Mouse (Mus musculus) mature B cell (primary cell): ENCODE measurements around the gene Ckb.
"Not testable (repeated sequence)": the region's sequence is repeated elsewhere in the genome, so short reads cannot be mapped to it uniquely, and the experiment has no call there.

Source experiments
- in situ Hi-C: fragments of 300-500 bp; cut with MboI; formaldehyde crosslinking; loops from 2 replicates; pipeline ENCODE4 v1.14.3; 2019

Ckb gene

DNA sequence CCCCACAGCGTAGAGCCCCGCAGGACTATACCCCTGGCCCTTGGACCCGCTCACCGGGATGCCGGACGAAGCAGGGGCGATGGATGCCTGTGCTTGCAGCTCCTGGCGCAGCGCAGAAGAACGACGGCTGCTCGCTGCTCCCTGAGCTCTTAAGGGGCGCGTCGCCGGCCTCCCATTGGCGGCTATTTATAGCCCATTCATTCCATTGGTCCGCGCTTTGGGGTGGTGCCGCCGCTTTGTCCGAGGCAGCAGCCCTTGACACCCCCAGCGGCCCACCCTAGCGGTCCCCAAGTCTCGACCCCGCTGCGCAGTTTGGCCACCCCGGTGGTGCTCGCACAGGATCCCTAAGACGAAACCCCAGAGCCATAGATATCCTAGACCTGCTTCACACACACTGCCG lies at the start of gene Ckb:
Gene Ckb, minus strand, starts transcription at position 163 of the 400 bp plus-strand sequence.
- in situ Hi-C loops = no loop called here

DNA sequence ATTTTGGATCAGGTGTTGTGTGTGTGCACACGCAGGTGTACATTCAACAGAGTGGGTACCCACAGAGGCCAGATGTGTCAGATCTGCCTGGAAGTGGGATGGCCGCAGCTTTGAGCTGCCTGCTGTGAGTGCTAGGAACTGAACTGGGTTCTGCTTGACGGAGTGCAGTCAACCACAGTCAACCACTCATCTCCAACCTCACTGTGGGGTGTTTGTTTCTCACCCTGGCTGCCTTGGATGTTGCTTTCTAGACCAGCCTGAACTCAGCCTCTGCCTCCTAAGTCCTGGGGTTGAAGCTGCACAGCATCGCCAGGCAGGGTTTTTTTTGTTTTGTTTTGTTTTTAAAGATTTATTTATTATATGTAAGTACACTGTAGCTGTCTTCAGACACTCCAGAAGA lies 48.1 kb upstream of the Ckb start:
- in situ Hi-C loops = no loop called here

DNA sequence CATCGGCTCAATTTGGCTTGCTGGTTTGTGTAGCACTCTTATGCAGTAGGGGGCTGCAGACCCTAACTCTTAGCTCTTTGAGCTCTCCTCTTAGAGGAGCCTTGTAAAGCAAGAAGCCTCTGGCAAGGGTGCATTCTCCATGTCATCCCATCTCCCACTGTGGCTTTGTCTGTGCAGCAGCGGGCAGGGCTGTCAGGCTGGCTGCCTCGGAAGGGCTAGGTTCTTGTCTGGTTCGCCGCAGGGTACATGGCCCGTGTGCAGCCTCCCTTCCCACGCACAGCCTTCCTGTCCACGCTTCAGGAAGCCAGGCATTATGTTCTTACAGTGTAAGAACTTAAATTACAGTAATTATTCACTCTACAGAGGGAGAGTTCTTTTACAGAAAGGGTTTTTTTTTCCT lies 46.5 kb upstream of the Ckb start:
- in situ Hi-C loops = no loop called here

DNA sequence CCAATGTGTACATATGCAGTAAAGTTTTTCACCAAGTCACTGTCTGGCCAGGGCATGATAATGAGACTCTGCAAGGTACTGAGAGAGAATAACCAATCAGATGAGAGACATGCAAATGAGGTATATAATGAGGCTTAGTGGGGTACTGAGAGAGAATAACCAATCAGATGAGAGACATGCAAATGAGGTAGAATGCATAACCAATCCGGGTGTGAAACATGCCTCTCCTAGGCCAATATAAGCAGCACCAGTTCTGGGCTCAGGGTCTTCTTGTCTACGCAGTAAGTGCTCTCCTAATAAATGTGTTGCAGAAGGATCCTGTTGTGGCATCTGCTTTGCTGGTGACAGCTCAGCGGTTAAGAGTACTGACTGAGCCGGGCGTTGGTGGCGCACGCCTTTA lies 44.4 kb upstream of the Ckb start:
- in situ Hi-C loops = no loop called here

DNA sequence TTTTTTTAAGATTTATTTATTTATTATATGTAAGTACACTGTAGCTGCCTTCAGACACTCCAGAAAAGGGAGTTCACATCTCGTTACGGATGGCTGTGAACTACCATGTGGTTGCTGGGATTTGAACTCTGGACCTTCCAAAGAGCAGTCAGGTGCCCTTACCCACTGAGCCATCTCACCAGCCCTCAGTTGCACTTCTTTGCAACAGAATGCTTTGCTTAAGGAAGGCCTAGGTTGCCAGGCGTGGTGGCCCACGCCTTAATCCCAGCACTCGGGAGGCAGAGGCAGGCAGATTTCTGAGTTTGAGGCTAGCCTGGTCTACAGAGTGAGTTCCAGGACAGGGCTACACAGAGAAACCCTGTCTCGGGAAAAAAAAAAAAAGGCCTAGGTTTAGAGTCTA lies 41.7 kb upstream of the Ckb start:
- in situ Hi-C loops = not testable (repeated sequence)

DNA sequence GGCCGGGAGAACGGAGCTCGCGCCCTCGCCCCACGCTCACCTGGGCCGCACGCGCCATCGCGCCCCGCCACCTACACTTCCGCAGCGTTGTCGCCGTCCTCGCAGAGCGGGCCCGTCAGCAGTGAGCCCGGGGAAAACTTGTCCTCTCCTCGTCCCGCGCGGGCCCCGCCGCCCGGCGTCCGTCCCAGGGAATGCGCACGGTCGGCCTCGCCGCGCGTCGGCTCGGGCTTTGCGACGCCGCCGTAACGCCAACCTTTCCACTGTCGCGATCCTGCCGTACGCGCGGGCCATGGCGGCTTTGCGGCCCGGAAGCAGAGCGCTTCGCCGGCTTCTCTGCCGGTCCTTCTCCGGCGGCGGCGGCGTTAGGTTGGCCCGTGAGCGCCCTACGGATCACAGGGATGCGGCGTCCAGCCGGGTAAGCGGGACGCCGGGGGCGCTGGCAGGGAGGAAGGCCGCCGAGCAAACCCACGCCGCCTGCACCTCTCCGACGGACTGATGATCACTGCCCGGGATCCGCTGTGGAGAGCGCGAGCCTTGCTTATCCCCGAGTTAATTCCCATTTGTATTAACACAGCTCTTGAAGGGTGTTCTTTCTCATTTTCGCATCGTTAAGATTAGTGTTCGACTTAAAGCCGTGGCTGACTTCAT lies 41.0 kb upstream of the Ckb start, which contains the start of the genes Bag5 and Apopt1:
Gene Bag5, minus strand, starts transcription at position 254 of the 648 bp plus-strand sequence.
Gene Apopt1, plus strand, starts transcription at position 258 of the 648 bp plus-strand sequence.
- in situ Hi-C loops = no loop called here

DNA sequence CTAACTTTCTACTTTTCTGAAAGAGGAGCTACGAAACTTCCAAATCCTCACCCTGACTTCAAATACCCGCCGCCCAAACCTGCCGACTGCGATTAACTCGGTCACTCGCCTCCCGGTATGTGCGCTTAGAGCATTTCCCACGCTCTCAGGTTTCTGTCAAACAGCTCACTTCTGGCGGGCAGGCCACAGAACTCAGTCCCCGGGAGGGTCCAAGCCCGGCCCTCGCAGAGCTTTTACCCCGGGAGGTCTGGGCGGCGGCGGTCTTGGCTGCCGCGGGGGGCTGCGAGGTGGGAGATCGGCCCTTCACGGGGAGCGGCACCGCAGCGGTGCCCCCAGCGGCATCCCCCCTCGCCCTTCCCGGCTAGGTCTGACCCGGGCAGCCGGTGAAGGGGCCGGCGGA lies 40.3 kb upstream of the Ckb start:
- in situ Hi-C loops = no loop called here

DNA sequence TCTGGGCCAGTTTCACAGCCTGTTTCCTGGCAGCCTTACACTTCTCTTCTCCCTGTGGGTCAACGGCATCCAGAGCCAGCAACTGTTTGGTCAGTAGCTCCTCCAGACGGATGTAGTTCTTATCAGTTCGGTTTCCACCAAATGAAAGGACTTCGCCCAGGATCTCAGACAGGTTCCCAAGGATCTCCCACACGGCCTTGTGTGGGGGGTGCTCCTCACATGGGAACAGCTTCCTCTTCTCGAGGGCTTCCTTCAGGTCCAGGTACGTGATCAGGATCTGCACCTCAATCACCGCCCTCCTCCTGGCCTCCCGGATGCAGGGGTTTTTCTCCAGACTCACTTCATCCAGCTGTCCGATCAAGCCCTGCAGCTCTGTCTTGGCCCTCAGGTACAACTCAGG lies 38.0 kb upstream of the Ckb start:
- in situ Hi-C loops = no loop called here

DNA sequence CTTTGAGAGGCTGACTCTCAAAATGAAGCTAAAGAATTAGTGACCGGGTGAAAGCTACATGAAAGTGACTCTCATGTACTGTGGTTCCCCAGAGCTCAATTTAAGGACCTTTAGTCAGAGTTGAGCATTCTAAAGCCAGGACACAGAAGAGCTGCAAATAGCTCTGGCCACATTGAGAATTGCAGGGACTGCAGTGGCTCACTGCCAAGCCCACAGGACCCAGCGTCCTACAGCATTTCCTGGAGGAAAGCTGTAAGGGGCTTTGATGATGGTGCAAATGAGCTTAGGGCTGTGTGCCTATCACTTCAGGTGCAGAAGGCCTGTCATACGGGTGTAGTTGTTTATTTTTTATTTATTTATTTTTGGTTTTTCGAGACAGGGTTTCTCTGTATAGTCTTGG lies 36.0 kb upstream of the Ckb start:
- in situ Hi-C loops = no loop called here

DNA sequence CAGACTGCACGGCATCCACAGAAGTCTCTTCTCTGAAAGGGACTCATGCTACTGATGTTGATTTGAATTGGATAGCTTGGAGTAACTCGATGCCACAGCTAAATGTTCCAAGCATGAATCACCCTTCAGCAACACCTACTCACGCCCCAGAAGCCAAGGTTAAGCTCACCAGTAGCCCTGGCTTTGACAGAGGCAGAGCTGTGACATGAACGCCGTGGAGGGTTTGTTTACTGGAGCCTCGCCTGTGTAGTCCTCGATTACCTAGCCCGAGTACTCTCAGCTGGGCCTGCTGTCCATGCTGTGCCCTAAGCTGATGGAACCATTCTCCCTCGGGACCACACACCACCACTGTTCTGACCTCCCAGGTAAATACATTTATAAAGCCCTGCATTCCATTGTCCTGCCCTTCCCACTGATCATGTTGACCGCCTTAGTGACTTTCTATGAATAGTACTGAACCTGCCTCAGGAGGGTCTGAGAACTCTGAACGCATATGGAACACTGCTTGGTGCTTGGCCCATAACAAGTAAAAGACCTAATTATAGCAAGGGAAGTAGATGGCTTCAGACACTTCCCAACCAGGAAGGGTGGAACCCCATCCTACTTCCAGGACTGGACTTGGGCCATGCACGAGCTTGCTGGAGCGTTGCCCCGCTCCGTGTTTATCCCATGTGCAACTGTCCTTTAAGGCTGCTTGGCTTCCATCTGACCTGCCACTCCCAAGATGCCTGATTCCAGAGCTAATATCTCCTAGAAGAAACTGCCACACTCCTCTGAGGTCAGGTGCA lies 33.2 kb upstream of the Ckb start:
- in situ Hi-C loops = no loop called here

DNA sequence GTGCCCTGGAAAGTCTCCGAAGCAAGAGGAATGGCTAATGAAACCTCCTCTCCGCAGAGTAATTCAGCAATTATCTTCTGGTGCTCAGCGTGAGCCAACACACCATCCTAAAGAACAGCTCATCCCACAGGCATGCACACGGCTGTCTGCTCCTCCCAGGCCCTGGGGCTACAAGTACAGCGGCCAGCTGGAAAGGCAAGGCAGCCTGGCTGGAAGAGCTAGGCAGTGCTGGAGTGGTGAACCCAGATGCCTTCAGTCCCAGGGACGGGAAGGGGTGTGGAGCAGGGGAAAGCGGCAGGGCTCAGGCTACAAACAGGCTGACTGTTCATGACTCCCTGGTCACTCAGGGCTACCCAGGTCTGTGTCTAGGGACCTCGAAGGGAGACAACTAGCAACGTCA lies 32.5 kb upstream of the Ckb start:
- in situ Hi-C loops = no loop called here

DNA sequence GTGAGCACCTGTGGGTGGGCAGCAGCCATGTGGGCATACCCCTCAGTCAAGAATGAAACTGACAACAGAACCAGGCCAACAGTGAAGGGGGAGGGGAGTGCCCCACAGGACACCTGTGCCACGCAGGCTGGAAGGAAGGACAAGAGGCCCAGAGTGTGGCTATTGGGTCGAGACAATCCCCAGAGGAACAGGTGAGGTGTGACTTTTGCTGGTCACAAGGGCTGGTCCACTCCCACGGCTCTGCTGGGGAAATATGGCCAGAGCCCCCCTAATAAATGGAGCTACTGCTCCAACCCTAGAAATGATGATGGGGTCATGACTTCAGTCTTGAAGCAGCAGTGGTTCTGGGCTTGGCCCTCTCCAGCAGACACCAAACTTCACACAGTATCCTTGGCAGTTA lies 31.2 kb upstream of the Ckb start:
- in situ Hi-C loops = no loop called here

DNA sequence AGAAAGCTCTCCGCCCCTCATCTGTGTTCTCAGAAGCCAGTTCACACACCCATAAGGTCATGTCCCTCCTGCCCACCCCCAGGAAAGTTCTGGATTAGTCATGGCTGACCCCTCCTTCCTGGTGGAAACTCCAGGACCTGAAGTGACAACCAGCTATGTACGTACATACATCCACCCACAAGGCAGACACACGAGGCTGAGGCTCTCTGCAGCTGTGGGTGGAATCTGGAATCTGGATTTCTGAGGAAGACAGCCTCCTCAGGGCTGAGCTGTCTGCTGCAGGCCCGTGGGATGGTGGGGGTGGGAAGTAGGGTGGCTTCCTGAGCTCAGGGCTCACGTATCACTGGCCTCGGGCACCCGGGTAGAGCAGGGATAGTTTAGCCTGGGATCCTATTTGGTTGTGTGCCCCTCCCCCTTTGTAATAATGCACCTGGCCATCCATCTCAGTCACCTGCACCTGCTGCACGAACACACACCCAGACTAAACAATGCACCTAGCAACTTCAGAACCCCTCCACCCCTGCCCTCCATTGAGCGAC lies 28.9 kb upstream of the Ckb start:
- in situ Hi-C loops = no loop called here

DNA sequence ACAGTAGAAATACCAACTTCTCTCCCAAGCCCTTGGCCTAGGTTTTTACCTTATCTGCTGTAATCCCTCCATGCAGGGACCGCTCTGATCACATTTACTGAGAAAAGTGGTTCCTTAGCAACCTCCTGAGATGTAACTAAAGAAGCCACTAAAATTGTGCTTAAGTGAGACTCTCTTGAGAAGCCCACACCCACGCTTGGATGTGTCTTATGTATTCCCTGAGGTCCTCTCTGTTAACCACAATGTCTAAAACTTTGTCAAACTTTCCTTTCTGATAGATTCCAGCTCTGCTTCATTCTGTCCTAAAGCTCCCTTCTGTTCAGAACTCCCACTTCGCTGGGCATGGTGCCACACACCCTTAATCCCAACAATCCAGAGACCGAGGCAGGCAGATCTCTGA lies 27.4 kb upstream of the Ckb start:
- in situ Hi-C loops = no loop called here

DNA sequence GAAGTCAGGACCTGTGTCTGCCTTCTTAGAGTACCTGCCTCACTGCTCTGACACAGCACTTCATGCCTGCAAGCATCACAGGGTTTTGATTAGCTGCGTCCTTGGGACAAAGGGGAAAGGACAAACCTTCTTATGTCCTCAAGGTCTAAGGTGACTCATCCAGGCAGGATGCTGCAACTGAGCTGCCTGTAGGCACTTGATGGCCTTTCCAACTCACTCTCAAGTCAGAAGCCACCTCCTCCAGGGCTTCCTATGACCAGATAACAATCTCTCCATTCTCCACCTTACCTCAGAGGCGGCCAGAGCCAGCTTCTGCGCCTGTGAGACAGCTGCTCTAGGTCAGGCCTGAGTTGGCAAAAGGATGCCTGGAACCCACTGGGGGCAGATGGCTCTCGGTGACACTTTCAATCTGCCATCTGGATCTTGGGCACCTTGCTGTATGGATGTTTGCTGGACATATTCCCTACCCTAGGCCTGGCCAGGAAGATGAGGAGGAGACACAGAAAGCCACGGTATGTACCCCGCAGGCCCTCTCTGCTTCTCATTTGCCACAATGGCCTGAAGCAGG lies 26.3 kb upstream of the Ckb start:
- in situ Hi-C loops = no loop called here

DNA sequence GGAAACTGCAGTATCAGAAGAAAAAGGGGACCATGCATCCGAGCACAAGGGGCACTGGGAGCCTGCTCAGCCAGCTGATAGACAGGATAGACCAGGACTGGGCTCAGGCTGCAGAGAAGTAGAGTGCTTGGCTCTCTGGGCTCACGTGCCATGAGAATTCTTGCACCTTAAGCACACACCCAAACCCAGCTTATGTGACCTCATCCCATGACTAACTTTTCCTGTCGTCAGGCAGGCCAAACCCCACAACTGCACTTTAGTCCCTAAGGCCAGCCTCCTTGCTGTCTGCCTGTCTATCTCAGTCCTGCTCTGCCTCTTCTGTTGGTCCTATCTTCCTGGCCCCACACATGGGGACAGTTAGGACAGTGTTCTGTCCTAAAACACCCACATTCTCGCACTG lies 25.6 kb upstream of the Ckb start:
- in situ Hi-C loops = no loop called here

DNA sequence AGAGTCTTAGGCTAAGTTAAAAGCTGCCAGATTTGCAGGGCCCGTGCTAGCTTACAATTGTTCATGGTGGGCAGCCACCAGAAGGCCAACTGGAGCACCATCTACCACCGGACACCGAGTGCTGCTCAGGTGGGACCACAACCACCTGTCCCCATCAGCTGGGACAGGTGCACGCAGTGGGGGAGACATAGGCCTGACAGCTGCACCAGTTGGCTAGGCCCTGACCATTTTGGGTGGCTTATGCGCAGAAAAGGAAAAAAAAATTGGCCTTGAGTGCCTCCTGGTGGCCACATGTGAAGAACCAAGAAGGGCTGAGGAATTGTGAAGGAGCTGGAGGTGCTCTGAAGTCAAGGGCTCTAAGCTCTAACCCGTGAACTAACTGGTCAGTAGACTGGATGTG lies 24.1 kb upstream of the Ckb start:
- in situ Hi-C loops = no loop called here

DNA sequence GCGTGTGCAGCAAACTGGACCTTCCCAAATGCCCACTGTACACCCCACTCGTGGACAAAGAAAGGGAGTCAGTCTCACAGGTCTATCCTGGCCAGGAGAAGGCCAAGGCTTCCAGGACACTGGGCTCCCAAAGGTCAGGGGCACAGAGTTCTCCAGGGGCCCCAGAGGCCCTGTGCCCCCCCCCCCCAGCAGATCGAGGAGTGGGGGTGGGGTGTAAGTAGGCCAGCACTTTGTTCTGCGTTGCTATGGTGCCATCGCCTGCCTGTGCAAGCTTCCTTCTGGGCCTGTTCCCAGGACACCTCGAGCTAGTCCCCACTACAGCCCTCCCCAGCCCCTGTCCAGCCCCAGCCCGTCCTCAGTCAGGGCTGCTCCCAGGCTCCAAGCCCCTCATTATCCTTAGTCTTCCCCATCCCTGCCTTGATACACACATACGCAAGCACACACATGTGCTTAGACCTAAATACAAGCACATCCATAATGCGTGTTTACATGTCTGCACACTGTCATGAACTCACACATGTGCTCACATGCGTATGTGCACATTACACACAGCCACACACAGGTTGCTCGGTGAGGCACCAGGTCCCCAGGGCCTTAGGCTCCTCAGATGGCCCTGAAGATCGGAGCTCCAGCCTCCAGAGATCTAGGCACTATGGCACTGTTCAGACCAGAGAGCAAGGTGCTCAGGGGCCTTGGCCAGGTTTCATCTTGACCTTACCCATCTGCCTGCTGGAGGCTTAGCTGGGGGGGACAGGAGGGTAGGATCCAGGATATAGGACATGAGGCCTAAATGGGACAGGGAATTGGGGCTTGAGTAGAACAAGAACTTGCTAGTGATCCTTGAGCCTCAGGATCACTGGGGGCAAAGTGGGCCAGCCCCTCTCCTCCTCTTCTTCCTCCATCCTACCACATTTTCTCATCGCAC lies 23.0 kb upstream of the Ckb start:
- in situ Hi-C loops = no loop called here

DNA sequence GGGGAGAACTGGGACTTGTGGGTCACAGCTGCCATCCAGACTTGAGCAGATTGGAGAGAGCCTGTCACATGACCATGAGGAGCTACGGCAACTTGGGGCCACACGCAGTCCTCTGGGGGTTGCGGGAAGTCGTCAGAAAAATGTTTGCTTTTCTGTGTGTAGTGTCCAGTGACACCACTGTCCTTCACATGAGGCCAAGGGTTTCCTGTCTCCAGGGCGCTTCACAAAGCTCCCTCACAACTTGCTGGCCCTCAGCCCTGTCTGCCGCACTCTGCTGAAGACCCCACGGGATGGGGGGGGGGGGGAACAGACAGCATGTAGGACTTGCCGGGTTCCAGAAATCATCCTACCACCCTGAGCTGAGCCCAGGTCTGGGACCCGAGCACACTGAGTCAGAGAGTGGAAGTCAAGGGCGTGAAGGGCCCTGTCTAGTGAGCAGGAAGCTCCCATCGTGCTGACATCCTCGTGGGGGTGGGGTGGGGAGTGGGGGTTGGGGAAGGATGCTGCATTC lies 22.2 kb upstream of the Ckb start:
- in situ Hi-C loops = no loop called here

DNA sequence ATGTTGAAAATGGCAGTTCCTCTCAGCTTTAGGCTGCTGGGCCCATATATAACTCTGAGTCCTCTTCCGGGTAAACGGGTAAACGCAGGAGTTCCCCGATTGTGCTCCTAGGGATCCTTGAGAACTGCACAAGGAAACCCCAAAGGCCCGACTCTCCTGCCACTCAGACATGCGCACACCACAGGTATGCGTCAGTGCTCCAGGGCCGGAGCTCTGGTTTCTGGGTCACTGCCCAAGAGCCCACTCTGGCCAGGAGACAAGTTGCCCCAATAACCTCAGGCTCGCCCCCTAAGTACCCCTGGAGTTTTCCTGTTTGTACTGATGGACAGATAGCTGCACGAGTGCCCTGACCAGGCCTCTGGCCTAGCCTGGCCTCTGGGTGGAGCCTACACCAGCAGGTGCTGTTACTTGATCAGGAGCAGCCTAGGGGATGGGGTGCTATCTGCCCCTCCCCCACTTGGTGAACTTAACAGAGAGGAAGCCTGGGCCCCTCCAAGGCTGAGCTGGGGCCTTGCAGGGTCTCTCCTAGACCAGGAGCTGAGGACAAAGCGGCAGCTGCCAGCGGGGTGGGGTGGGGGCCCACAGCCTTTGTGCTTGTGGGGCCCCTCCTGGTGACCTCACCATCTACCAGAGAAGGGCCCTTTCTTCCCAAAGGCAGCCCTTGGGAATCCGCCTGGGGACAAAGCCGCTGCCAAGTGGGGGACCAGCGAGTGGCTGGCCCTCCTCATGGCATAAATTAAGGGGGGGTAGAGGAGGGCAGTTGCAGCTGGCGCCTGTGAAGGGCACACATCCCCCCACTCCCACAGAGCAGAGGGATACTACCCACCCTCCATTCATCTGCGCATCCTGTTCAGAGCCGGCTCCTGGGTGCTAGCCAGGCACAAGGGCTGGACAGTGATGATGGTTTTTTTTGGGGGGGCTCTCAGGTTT lies 21.5 kb upstream of the Ckb start:
- in situ Hi-C loops = no loop called here

DNA sequence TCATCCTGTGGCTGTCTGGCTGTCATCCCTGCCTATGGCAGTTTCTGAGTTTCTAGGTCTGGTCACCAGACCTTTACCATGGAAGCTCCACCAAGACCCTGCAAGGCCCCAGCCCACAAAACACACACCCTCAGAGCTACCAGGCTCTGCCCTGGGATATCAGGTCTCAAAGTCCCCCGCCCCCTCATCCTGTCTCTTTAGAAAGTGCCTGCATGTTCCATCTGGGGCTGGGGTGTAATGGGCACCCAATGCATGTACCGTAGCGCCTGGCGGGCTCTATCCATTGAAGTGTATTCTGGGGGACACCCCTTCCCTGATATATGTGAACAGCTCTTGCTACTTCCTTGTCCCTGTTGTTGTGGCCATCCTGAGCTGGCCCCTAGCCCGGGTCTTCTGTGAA lies 20.8 kb upstream of the Ckb start:
- in situ Hi-C loops = no loop called here
